Mouse (Mus musculus): Measurements from ENCODE around the gene Pnkd. TPM values are rescaled to one million over a fixed set of nuclear protein-coding genes. Genes with fewer than 3 reads are reported as not detected.

Gene Pnkd
- polyA plus RNA-seq, 1 experiment from 2014 or later: 85.3 TPM

DNA sequence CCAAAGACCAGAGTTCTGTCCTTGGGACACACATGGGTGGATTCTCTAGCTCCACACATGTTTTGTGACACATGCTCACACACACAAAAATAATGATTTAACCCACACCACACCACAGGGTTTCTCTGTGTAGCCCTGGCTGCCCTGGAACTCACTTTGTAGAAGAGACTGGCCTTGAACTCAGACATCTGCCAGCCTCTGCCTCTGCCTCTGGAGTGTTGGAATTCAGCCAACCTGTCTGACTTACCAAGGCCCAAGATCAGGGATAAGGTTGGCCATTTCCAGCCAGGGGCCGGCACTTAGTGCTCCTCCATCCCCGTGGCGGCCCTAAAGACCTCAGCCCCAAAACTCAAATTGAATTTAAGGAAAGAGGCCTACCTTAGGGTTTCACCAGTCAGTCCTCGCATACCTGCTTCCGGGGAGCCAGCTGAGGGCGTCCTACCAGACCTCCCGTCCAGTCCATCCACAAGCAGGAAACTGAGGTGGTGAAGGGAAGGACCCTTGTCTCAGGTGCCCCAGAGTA is 103.7 kb downstream of the Pnkd start:
- Histone ChIP-seq H3K36me3 (no peaks in the 10 kb centered on the region), H3K4me3 (no peak overlapping the region), H3K9me3 (no peaks in the 10 kb centered on the region), H3K27ac (replicated peaks) (no peak overlapping the region), H3K27me3 (peaks cover 29% of the 10 kb centered on the region), H3K9ac (replicated peaks) (no peak overlapping the region), H3K4me2 (replicated peaks) (no peak overlapping the region), H3K4me1 (peaks cover 34% of the 10 kb centered on the region)
- 75% methylated on average over 7 of the region's 7 CpGs for WGBS
- ATAC-seq (ENCODE audit: low FRiP score, low read depth): no peak

DNA sequence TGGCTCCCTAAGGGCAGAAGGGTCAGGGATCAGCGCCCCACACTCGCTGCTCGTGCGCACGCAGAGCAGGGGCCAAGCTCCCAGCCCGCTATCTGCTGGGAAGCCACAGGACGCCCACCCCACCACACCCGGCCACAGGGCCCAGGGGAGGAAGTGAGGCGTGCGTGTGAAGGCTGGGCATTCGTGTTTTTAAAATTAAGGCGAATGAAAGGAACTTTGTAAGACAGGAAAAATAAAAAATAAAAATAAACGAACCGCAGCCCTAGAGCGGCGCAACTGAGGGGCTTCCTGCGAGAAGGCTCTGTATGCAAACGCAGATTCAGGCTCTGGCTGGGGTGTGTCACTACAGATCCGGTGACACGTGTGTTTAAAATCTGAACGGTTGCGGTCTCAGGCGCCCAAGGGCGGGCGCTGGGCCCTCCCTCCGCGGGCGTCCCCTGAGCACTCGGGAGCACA is 105.1 kb downstream of the Pnkd start:
- H3K36me3 ChIP-seq: peaks cover 13% of the 10 kb centered on the region
- 3% methylated on average over 29 of the region's 29 CpGs for WGBS
- H3K9me3 ChIP-seq: no peaks in the 10 kb centered on the region
- 0 out of 2 replicates have a peak overlapping the region, but pooled peaks have one; percentile 1 for H3K9ac ChIP-seq (replicated peaks)
- H3K4me3 ChIP-seq: peak overlapping the region; percentile 9
- H3K4me1 ChIP-seq: peaks cover 34% of the 10 kb centered on the region
- no peak for ATAC-seq (ENCODE audit: low FRiP score, low read depth)
- peaks cover 29% of the 10 kb centered on the region for H3K27me3 ChIP-seq
- H3K4me2 ChIP-seq (replicated peaks): peak overlapping the region; percentile 93
- no peak overlapping the region for H3K27ac ChIP-seq (replicated peaks)

DNA sequence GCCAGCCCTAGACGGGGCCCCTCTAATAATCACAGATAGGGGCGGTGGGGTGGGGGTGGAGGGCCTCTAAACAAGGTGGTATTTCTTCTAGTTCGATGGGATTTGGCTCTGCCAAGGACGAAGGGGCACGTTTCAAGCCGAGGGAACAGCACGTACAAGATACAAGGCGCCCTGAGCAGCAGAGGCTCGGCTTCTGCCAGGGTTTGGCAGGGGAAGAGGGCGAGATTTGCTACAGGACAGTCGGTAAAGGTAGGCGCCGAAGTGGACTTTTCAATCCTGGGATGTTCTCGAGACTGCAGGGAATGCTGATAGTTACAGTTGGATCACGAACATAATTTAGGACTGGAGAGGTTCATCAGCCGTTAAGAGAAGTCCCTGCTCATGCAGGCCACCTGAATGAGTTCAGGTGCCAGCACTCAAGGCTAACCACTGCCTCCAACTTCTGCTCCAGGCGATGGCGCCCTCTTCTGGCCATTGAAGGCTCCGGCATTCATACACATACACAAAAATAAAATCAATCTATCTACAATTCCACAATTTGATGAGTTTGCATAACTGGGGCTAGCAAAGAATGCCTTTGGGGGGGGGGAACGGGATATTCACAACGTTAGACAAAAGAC is 105.7 kb downstream of the Pnkd start:
- H3K9me3 ChIP-seq: no peaks in the 10 kb centered on the region
- WGBS: 7% methylated on average over 21 of the region's 21 CpGs
- peak overlapping the region; percentile 93 for H3K4me2 ChIP-seq (replicated peaks)
- ATAC-seq (ENCODE audit: low FRiP score, low read depth): no peak
- peaks cover 29% of the 10 kb centered on the region for H3K27me3 ChIP-seq
- H3K4me3 ChIP-seq: peak overlapping the region; percentile 9
- H3K4me1 ChIP-seq: peaks cover 34% of the 10 kb centered on the region
- peaks cover 18% of the 10 kb centered on the region for H3K36me3 ChIP-seq
- no peak overlapping the region for H3K27ac ChIP-seq (replicated peaks)
- H3K9ac ChIP-seq (replicated peaks): no peak overlapping the region

DNA sequence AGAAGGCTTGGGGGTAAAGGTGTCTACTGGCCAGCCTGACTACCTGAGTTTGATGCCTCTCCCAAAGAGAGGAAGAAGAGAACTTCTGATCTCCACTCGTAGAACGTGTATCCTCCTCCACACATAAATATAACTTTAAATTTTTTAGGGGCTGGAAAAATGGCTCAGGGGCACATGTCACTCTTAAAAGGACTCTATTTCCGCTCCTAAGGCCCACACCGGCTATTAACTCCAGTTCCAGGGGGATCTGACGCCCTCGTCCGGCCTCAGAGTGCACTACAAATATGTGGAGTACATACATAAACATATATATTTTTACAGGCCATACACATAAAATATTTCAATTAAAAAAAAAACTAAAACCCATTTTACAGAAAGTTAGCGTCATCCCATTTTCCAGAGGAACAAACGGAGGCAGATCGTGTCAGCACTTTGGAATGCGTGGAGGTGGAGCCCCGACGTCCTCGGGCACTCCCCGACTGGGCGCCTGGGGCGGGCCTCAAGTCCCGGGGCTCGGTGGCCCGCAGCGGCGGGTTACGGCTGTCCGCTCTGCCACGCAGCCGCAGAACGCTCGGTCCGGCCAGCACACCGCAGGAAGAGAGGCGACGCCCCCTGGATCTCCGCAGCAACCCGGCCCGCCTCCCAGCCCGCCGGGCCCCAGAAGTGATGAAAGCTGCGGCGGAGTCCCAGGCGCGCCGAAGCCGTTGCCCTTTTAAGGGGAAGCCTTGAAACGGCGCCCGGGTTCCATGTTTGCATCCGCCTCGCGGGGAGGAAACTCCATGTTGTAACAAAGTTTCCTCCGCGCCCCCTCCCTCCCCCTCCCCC is 106.4 kb downstream of the Pnkd start, which contains the start of gene Ctdsp1:
TSS of gene Ctdsp1 (plus strand) at position 586 of the 825 bp plus-strand sequence.
- peaks cover 19% of the 10 kb centered on the region for H3K36me3 ChIP-seq
- ATAC-seq (ENCODE audit: low FRiP score, low read depth): peak; percentile 69
- H3K9me3 ChIP-seq: no peaks in the 10 kb centered on the region
- peak within 1 kb of the TSS; percentile 92 for H3K9ac ChIP-seq (replicated peaks)
- WGBS: 2% methylated on average over 49 of the region's 51 CpGs
- peaks cover 29% of the 10 kb centered on the region for H3K27me3 ChIP-seq
- peak within 1 kb of the TSS; percentile 90 for H3K27ac ChIP-seq (replicated peaks)
- peak within 1 kb of the TSS; percentile 93 for H3K4me2 ChIP-seq (replicated peaks)
- H3K4me1 ChIP-seq: peaks cover 34% of the 10 kb centered on the region
- H3K4me3 ChIP-seq: peak within 1 kb of the TSS; percentile 93

DNA sequence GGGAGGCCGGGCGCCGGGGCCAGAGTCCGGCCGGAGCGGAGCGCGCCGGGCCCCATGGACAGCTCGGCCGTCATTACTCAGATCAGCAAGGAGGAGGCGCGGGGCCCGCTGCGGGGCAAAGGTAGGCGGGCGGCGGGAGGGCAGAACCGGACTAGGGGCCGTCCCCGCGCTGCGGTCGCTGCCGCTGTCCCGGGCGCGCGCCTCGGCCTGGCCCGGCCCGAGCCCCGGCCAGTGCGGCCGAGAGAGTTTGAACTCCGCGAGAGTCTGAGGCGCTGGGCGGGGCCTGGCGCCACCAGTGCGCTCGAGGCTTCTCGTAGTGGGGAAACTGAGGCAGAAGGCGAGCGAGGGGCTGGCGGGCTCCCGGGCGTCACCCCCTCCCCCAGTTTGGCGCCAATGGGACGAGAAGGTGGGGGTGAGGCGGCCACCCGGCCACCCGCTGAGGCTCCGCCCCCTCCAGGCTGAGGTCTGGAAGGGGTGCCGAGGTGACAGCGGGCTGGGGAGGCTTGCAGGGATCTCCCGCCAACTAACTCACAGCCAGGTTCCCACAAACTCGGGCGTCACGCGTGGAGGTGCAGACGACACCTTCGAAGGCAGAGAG is 107.2 kb downstream of the Pnkd start:
- Histone ChIP-seq H3K9ac (replicated peaks) (peak overlapping the region; percentile 92), H3K4me1 (peaks cover 35% of the 10 kb centered on the region), H3K4me2 (replicated peaks) (peak overlapping the region; percentile 93), H3K27me3 (peaks cover 29% of the 10 kb centered on the region), H3K36me3 (peaks cover 19% of the 10 kb centered on the region), H3K4me3 (peak overlapping the region; percentile 93), H3K9me3 (no peaks in the 10 kb centered on the region), H3K27ac (replicated peaks) (peak overlapping the region; percentile 90)
- 0% methylated on average over 59 of the region's 63 CpGs for WGBS
- peak; percentile 42 for ATAC-seq (ENCODE audit: low FRiP score, low read depth)

DNA sequence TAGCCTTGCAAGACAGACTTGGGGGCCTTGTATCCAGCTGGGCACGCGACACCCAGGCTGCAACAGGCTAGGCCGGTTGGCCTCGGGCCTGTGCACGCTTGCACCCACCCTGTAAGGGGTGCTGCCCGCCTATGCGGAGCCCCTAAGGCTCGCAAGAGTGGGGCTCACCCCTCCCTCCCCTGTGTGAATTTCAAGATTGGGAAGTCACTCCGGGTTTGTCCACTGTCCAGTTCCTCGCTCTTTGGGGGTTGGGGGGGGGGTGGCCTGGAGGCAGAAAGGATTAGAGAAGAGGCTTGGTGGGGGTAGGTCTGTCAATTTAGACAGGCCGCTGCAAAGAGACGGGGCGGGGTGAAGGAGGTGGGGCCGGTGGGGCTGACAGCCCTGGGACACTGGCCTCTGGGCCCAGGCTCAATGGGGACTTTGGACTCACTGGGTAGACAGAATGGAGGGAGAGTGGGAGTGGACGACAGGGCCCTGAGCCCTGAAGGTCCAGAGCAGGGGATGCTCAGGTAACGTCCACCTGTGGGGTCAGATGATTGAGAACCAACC is 107.8 kb downstream of the Pnkd start:
- H3K4me2 ChIP-seq (replicated peaks): peak overlapping the region; percentile 93
- H3K36me3 ChIP-seq: peaks cover 19% of the 10 kb centered on the region
- peak overlapping the region; percentile 90 for H3K27ac ChIP-seq (replicated peaks)
- peaks cover 31% of the 10 kb centered on the region for H3K4me1 ChIP-seq
- 2% methylated on average over 16 of the region's 16 CpGs for WGBS
- H3K27me3 ChIP-seq: peaks cover 29% of the 10 kb centered on the region
- ATAC-seq (ENCODE audit: low FRiP score, low read depth): peak; percentile 13
- no peaks in the 10 kb centered on the region for H3K9me3 ChIP-seq
- peak overlapping the region; percentile 92 for H3K9ac ChIP-seq (replicated peaks)
- peak overlapping the region; percentile 93 for H3K4me3 ChIP-seq

DNA sequence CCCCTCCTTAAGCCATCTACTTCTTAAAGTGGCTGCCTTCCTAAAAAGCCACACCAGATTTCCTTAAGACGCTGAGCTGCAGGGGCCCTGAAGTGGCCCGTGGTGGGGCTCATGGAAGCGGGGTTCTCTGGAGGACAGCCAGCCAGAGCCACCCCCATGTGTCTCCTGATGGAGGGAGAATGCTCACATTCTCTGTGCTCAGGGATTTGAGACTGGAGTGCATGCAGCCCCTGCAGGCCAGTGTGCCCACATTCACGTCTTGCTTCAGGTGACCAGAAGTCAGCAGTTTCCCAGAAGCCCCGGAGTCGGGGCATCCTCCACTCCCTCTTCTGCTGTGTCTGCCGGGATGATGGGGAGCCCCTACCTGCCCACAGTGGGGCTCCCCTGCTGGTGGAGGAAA is 108.3 kb downstream of the Pnkd start:
- H3K9me3 ChIP-seq: no peaks in the 10 kb centered on the region
- ATAC-seq (ENCODE audit: low FRiP score, low read depth): no peak
- H3K27me3 ChIP-seq: peaks cover 29% of the 10 kb centered on the region
- peaks cover 19% of the 10 kb centered on the region for H3K36me3 ChIP-seq
- peak overlapping the region; percentile 93 for H3K4me3 ChIP-seq
- H3K4me2 ChIP-seq (replicated peaks): peak overlapping the region; percentile 93
- H3K4me1 ChIP-seq: peaks cover 33% of the 10 kb centered on the region
- 40% methylated on average over 7 of the region's 7 CpGs for WGBS
- H3K9ac ChIP-seq (replicated peaks): peak overlapping the region; percentile 92
- no peak overlapping the region for H3K27ac ChIP-seq (replicated peaks)

DNA sequence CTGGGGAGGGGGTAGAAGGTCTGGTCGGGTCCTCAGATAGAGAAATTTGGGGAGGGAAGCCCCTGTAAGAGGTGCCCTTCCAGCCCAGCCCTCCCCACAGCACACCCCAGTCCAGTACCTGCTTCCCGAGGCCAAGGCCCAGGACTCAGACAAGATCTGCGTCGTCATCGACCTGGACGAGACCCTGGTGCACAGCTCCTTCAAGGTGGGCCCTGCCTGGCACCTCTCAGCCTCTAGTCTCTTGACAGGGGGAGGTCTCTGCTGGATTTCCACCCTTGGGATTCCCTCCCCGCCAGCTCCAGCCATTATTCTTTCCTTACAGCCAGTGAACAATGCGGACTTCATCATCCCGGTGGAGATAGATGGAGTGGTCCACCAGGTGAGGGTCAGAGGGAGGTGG is 109.0 kb downstream of the Pnkd start:
- no peak overlapping the region for H3K4me3 ChIP-seq
- no peak overlapping the region for H3K27ac ChIP-seq (replicated peaks)
- H3K9ac ChIP-seq (replicated peaks): no peak overlapping the region
- WGBS: 93% methylated on average over 9 of the region's 9 CpGs
- H3K27me3 ChIP-seq: peaks cover 22% of the 10 kb centered on the region
- H3K36me3 ChIP-seq: peaks cover 19% of the 10 kb centered on the region
- H3K4me1 ChIP-seq: peaks cover 33% of the 10 kb centered on the region
- H3K4me2 ChIP-seq (replicated peaks): no peak overlapping the region; the same call in 1 of the 2 replicates
- no peaks in the 10 kb centered on the region for H3K9me3 ChIP-seq
- no peak for ATAC-seq (ENCODE audit: low FRiP score, low read depth)

DNA sequence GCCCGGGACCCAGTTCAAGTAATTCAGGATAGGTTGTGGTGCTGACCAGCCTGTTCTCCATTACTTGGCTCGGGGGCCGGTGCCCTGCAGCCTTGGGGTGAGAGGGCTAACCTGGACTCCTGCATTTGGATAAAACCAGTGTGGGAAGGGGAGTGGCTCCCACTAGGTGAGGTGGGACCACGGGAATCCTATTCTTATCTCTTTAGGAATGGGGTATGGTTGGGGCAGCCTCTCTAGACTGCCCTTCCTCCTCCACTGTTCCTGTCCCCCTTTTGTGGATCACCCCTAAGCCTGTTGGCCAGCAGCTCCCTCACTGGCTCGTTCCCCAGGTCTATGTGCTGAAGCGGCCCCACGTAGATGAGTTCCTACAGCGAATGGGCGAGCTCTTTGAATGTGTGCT is 109.6 kb downstream of the Pnkd start:
- H3K27ac ChIP-seq (replicated peaks): no peak overlapping the region
- no peak overlapping the region for H3K4me3 ChIP-seq
- no peak overlapping the region for H3K9ac ChIP-seq (replicated peaks)
- H3K36me3 ChIP-seq: peaks cover 19% of the 10 kb centered on the region
- ATAC-seq (ENCODE audit: low FRiP score, low read depth): no peak
- 91% methylated on average over 9 of the region's 9 CpGs for WGBS
- no peak overlapping the region for H3K4me2 ChIP-seq (replicated peaks)
- H3K27me3 ChIP-seq: peaks cover 16% of the 10 kb centered on the region
- H3K4me1 ChIP-seq: peaks cover 33% of the 10 kb centered on the region
- no peaks in the 10 kb centered on the region for H3K9me3 ChIP-seq

DNA sequence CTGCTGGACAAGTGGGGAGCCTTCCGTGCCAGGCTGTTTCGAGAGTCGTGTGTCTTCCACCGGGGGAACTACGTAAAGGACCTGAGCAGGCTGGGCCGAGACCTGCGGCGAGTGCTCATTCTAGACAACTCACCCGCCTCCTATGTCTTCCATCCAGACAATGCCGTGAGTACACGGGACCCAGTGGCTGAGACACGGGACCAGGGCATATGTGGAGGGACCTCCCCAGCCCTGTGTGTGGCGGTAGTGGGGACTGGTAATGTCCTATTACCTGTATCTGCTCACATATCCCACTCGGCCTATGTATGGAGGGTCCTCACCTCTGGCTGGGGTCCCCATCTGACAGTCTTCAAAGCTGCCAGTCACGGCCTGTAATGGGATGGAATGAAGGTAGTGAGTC is 110.1 kb downstream of the Pnkd start:
- H3K36me3 ChIP-seq: peaks cover 19% of the 10 kb centered on the region
- no peak overlapping the region for H3K9ac ChIP-seq (replicated peaks)
- 90% methylated on average over 15 of the region's 15 CpGs for WGBS
- no peak overlapping the region for H3K4me2 ChIP-seq (replicated peaks)
- no peak overlapping the region for H3K27ac ChIP-seq (replicated peaks)
- peaks cover 30% of the 10 kb centered on the region for H3K4me1 ChIP-seq
- H3K4me3 ChIP-seq: no peak overlapping the region
- H3K27me3 ChIP-seq: peaks cover 10% of the 10 kb centered on the region
- no peak for ATAC-seq (ENCODE audit: low FRiP score, low read depth)
- H3K9me3 ChIP-seq: no peaks in the 10 kb centered on the region

DNA sequence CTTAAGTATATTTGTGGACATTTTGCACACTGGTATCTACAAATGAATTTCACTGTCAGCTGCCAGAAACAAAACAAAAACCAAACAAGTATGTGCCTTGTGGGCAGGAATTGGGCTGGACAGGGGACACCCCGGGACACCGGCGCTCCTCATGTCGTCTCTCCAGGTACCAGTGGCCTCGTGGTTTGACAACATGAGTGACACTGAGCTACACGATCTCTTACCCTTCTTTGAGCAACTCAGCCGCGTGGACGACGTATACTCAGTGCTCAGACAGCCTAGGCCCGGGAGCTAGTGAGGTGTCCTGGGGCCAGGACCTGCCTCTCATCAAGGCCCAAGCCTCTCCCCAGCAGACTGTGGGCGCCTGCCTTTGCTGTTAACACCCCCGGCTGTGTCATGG is 110.6 kb downstream of the Pnkd start:
- Histone ChIP-seq H3K9ac (replicated peaks) (no peak overlapping the region), H3K9me3 (no peaks in the 10 kb centered on the region), H3K4me3 (no peak overlapping the region), H3K4me1 (peaks cover 26% of the 10 kb centered on the region), H3K4me2 (replicated peaks) (no peak overlapping the region), H3K27me3 (peaks cover 6% of the 10 kb centered on the region), H3K27ac (replicated peaks) (no peak overlapping the region), H3K36me3 (peaks cover 19% of the 10 kb centered on the region)
- ATAC-seq (ENCODE audit: low FRiP score, low read depth): no peak
- WGBS: 86% methylated on average over 11 of the region's 13 CpGs

Measured in midbrain, embryonic 12.5 days (tissue).